Mouse (Mus musculus): ENCODE results near the gene Blcap. TPM values are rescaled to one million over a fixed set of nuclear protein-coding genes. Genes with fewer than 3 reads are reported as not detected.

The Blcap gene
- polyA plus RNA-seq (2015; fragmentation: Nextera tagmentation; extraction: Ambion mirVana): 232 and 255 TPM in 2 replicates

DNA sequence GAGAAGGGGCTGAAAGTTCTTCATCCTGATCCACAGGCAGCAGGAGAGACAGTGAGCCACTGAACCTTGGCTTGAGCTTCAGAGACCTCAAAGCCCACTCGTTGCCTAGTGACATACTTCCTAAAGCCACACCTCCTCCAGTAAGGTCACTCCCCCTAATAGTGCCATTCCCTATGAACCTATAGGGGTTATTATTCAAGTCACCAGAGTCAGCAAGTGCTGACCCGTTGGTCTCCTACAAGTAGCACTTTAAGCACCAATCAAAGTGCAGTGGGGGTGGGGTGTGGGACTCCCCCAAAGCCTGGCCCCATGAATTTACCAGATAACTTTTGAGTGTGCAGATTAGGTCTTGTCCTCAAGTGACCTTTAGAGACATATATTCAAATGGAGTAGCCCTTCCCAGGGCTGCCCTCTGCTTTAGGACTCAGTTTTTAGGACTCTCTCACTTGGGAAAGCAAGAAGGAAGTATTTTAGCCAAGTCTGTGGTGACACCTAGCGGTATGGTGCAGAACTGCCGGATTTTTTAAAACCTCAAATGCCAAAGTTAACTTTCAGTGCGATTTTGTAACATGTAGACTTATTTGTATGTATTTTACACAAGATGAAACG lies at the start of gene Blcap:
Gene Blcap, minus strand, starts transcription at position 51 of the 609 bp plus-strand sequence.

DNA sequence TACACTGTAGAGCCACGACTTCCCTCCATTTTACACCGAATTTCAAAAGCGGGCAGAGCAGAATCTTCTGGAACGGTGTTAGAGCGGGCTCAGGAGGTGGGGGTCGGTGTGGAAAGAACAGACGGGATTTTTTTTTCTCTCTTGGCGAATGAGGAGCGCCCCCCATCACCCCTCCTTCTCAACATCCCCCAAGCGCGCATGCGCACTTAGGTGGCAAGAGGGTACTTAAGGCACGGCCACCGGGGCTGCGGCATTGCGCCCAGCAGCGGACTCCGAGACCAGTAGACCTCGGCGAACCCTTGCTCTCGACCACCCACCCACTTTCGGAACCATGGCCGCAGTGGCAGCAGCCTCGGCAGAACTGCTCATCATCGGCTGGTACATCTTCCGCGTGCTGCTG lies 11.2 kb downstream of the Blcap start, which contains the start of gene Nnat:
Gene Nnat, plus strand, starts transcription at position 221 of the 400 bp plus-strand sequence.

Small RNA genes lying within 50 kb of the gene (microRNA-seq; reads per million reads assigned to microRNA genes)
- 2.9 reads per million, percentile 1 among the genes with 10 or more reads in this experiment for gene Gm23134

Other genes with a start within 250 kb of the Blcap start
- gene Ghrh, start 223.8 kb downstream of the Blcap start, polyA plus RNA-seq (2015; fragmentation: Nextera tagmentation; extraction: Ambion mirVana): 0.52 and 0.68 TPM in 2 replicates
- 133 and 140 TPM in 2 replicates for gene Manbal, start 203.7 kb downstream of the Blcap start, polyA plus RNA-seq (2015; fragmentation: Nextera tagmentation; extraction: Ambion mirVana)
- gene Src, start 152.8 kb downstream of the Blcap start, polyA plus RNA-seq (2015; fragmentation: Nextera tagmentation; extraction: Ambion mirVana): 26.0 and 27.0 TPM in 2 replicates
- gene Nnat, start 11.2 kb downstream of the Blcap start, polyA plus RNA-seq (2015; fragmentation: Nextera tagmentation; extraction: Ambion mirVana): 3,120 and 3,356 TPM in 2 replicates
- 34.7 and 36.9 TPM in 2 replicates for gene Ctnnbl1, start 166.1 kb upstream of the Blcap start, polyA plus RNA-seq (2015; fragmentation: Nextera tagmentation; extraction: Ambion mirVana)